In genomic region chr10:115363151-115363550, GRCm38 (mm10) we compare ENCODE assay signal across 8 mouse cellular contexts. TPM values are rescaled to one million over a fixed set of nuclear protein-coding genes. Genes with fewer than 3 reads are reported as not detected.
DNase-seq lines count a peak whose midpoint lies in the region; ATAC-seq lines count a peak whose summit lies in the region.

No protein-coding gene starts in this region.

- H3K4me2 ChIP-seq in forebrain, embryonic 11.5 days (ENCODE audit: low read depth, low read length, severe bottlenecking): peak overlapping the region; percentile 75
- H3K4me2 ChIP-seq in liver, embryonic 13.5 days: peak overlapping the region; percentile 80

- no peak overlapping the region; the same call in 1 of the 2 replicates for H3K9ac ChIP-seq in forebrain, embryonic 11.5 days (ENCODE audit: low read length)
- peak overlapping the region; percentile 76 for H3K9ac ChIP-seq in liver, embryonic 13.5 days

- ATAC-seq in forebrain, embryonic 11.5 days (replicated peaks; ENCODE audit: low FRiP score): no peak
- no peak for ATAC-seq in liver, embryonic 13.5 days (ENCODE audit: low read depth)

- 0 out of 2 replicates have a peak, but pooled peaks cover 2% of the 10 kb centered on the region for H3K4me1 ChIP-seq in forebrain, embryonic 11.5 days (replicated peaks; ENCODE audit: control insufficient read depth, insufficient read depth, low read length)
- H3K4me1 ChIP-seq in liver, embryonic 13.5 days (replicated peaks): peaks cover 33% of the 10 kb centered on the region

- DNase-seq in adrenal gland, postnatal 10 days: peak; percentile 12
- no peak for DNase-seq in adrenal gland, postnatal 25 days
- peak; percentile 53 for DNase-seq in 3134 (ENCODE audit: extremely low read depth, insufficient read length, low spot score)
- DNase-seq in forebrain, embryonic 11.5 days (ENCODE audit: low spot score): no peak
- DNase-seq in liver, embryonic 13.5 days: no peak
- peak; percentile 28 to 37 for DNase-seq in thymus, postnatal 10 days (ENCODE audit: low spot score in 2 of 2)
- no peak for DNase-seq in layer of hippocampus, adult 11-12 months (ENCODE audit: low spot score)
- no peak for DNase-seq in cerebellum, postnatal 4 days (ENCODE audit: low spot score in 2 of 2)

- H3K4me3 ChIP-seq in forebrain, embryonic 11.5 days (ENCODE audit: low read depth, low read length): no peak overlapping the region; the same call in 1 of the 2 replicates
- H3K4me3 ChIP-seq in liver, embryonic 13.5 days (replicated peaks): peak overlapping the region; percentile 69

- 82% methylated on average over 4 of the region's 4 CpGs for WGBS in forebrain, embryonic 11.5 days
- 52% methylated on average over 4 of the region's 4 CpGs for WGBS in liver, embryonic 13.5 days (ENCODE audit: insufficient replicate concordance)

- no peaks in the 10 kb centered on the region for H3K27me3 ChIP-seq in forebrain, embryonic 11.5 days (ENCODE audit: control insufficient read depth, insufficient read depth, low read length)
- no peaks in the 10 kb centered on the region for H3K27me3 ChIP-seq in liver, embryonic 13.5 days

- no peaks in the 10 kb centered on the region for H3K36me3 ChIP-seq in forebrain, embryonic 11.5 days (ENCODE audit: control insufficient read depth, insufficient read depth, low read length)
- H3K36me3 ChIP-seq in liver, embryonic 13.5 days: no peaks in the 10 kb centered on the region

- H3K27ac ChIP-seq in forebrain, embryonic 11.5 days (ENCODE audit: low read depth, low read length): no peak overlapping the region
- H3K27ac ChIP-seq in liver, embryonic 13.5 days: peak overlapping the region; percentile 97

- H3K9me3 ChIP-seq in forebrain, embryonic 11.5 days (ENCODE audit: control insufficient read depth, low read length): no peaks in the 10 kb centered on the region
- H3K9me3 ChIP-seq in liver, embryonic 13.5 days (replicated peaks): no peaks in the 10 kb centered on the region

RNA-seq across cellular contexts. Expression of gene Tmem19, which starts 0.8 kb away (rescaled TPM):
- total RNA-seq in adrenal gland, postnatal 10 days (2021): 10 to 100 TPM; 25.4 to 28.4 TPM
- total RNA-seq in adrenal gland, postnatal 25 days (2021): 36.4 and 36.5 TPM in 2 replicates
- 32.6 and 33.7 TPM in 2 replicates for polyA plus RNA-seq in forebrain, embryonic 11.5 days (2014; fragmentation: Nextera tagmentation; extraction: Ambion mirVana)
- 10.2 and 13.4 TPM in 2 replicates for polyA plus RNA-seq in liver, embryonic 13.5 days (2015; fragmentation: Nextera tagmentation; extraction: Ambion mirVana)

RNA-seq across cellular contexts. Expression of gene Thap2, which starts 21.1 kb away (rescaled TPM):
- total RNA-seq in adrenal gland, postnatal 10 days (2021): 10 to 100 TPM; 10.2 to 11.6 TPM
- total RNA-seq in adrenal gland, postnatal 25 days (2021): 16.5 and 17.9 TPM in 2 replicates
- 26.1 and 29.2 TPM in 2 replicates for polyA plus RNA-seq in forebrain, embryonic 11.5 days (2014; fragmentation: Nextera tagmentation; extraction: Ambion mirVana)
- polyA plus RNA-seq in liver, embryonic 13.5 days (2015; fragmentation: Nextera tagmentation; extraction: Ambion mirVana): 7.0 and 9.0 TPM in 2 replicates

RNA-seq across cellular contexts. Expression of gene Zfc3h1, which starts 21.6 kb away (rescaled TPM):
- 10 to 100 TPM; 29.4 to 46.6 TPM for total RNA-seq in adrenal gland, postnatal 10 days (2021)
- total RNA-seq in adrenal gland, postnatal 25 days (2021): 55.5 and 71.8 TPM in 2 replicates
- 23.1 and 29.4 TPM in 2 replicates for polyA plus RNA-seq in forebrain, embryonic 11.5 days (2014; fragmentation: Nextera tagmentation; extraction: Ambion mirVana)
- polyA plus RNA-seq in liver, embryonic 13.5 days (2015; fragmentation: Nextera tagmentation; extraction: Ambion mirVana): 6.6 and 7.9 TPM in 2 replicates

RNA-seq across cellular contexts. Expression of gene Rab21, which starts 47.8 kb away (rescaled TPM):
- total RNA-seq in adrenal gland, postnatal 10 days (2021): 10 to 100 TPM; 51.3 to 53.3 TPM
- total RNA-seq in adrenal gland, postnatal 25 days (2021): 55.3 and 65.2 TPM in 2 replicates
- 10.0 and 11.9 TPM in 2 replicates for polyA plus RNA-seq in forebrain, embryonic 11.5 days (2014; fragmentation: Nextera tagmentation; extraction: Ambion mirVana)
- 2.4 and 2.7 TPM in 2 replicates for polyA plus RNA-seq in liver, embryonic 13.5 days (2015; fragmentation: Nextera tagmentation; extraction: Ambion mirVana)

Comparison
In these comparisons a context has a peak if more than half of its experiments do, and no peak if none do; other contexts are left out.
1. DNase-seq: peak in adrenal gland, postnatal 10 days (single experiment), 3134 (single experiment) and thymus, postnatal 10 days (2 of 2); none in adrenal gland, postnatal 25 days (single experiment), forebrain, embryonic 11.5 days (single experiment), liver, embryonic 13.5 days (single experiment), layer of hippocampus, adult 11-12 months (single experiment) and cerebellum, postnatal 4 days (0 of 2).